Mouse (Mus musculus) liver, adult 2 months (tissue): ENCODE measurements around the gene Rhbdd1. TPM values are rescaled to one million over a fixed set of nuclear protein-coding genes. Genes with fewer than 3 reads are reported as not detected.

ENCODE experiments used
- DNase-seq: peaks from one replicate; pipeline ENCODE4 v3.0.0-alpha.2; 2011; ENCODE audit warnings: low read depth, low spot score; ENCODE audit errors: extremely low read depth
- H3K27ac ChIP-seq: fragments of 200-500 bp; replicated peaks from 2 replicates; pipeline ENCODE4 v1.5.1; 2012; ENCODE audit warnings: low read depth, mild to moderate bottlenecking, control low read depth, inconsistent platforms, low read length; ENCODE audit not compliant: insufficient read depth
- H3K27me3 ChIP-seq: fragments of 200-500 bp; 2 replicates; pipeline ENCODE4 v1.6.1; 2012; ENCODE audit warnings: mild to moderate bottlenecking, moderate library complexity, low read length, inconsistent platforms; ENCODE audit not compliant: control insufficient read depth, insufficient read depth
- H3K36me3 ChIP-seq: fragments of 200-500 bp; 2 replicates; pipeline ENCODE4 v1.6.1; 2012; ENCODE audit warnings: low read length, inconsistent platforms; ENCODE audit not compliant: control insufficient read depth, insufficient read depth
- H3K4me1 ChIP-seq: fragments of 200-500 bp; 2 replicates; pipeline ENCODE4 v1.6.1; 2011; ENCODE audit warnings: low read length; ENCODE audit not compliant: control insufficient read depth, insufficient read depth
- H3K4me3 ChIP-seq: fragments of 200-500 bp; 2 replicates; pipeline ENCODE4 v1.5.1; 2011; ENCODE audit warnings: low read depth, mild to moderate bottlenecking, control low read depth, low read length, moderate library complexity; ENCODE audit not compliant: insufficient read depth
- H3K79me2 ChIP-seq: fragments of 200-500 bp; 2 replicates; pipeline ENCODE4 v1.6.1; 2012; ENCODE audit warnings: inconsistent platforms, mild to moderate bottlenecking, low read length, moderate library complexity; ENCODE audit not compliant: control insufficient read depth, insufficient read depth
- H3K9ac ChIP-seq: fragments of 200-500 bp; 2 replicates; pipeline ENCODE4 v1.6.1; 2012; ENCODE audit warnings: low read depth, mild to moderate bottlenecking, control low read depth, inconsistent platforms, low read length
- CTCF ChIP-seq: fragments of 200-500 bp; IDR thresholded peaks from 2 replicates; pipeline ENCODE4 v1.5.1; 2011; ENCODE audit warnings: low read depth, low read length, control low read depth
- POLR2A ChIP-seq: fragments of 200-500 bp; IDR thresholded peaks from 2 replicates; pipeline ENCODE4 v1.6.1; 2011; ENCODE audit warnings: low read length, control low read depth; ENCODE audit not compliant: insufficient read depth; ENCODE audit errors: extremely low read depth
- WGBS: fragments of 180-500 bp; shearing (Covaris S2); methylation state at CpG from one replicate; pipeline ENCODE4 v1.1.7; 2018; 5-methylcytosine and 5-hydroxymethylcytosine counted together
- polyA plus RNA-seq: library from polyadenylated mRNA; depleted of rRNA; stranded (reverse); fragments of >200 nt; gene quantifications from 2 replicates; pipeline ENCODE4 v1.2.3, GENCODE M21; 2012
- total RNA-seq: library from RNA; depleted of rRNA; stranded (reverse); fragments of >200 nt; gene quantifications from 2 replicates; pipeline ENCODE4 v1.2.3, GENCODE M21; 2014

The Rhbdd1 gene
- total and polyA plus RNA-seq, 2 experiments: 10.9 to 11.4 TPM

- no peaks in the 10 kb centered on the region for H3K36me3 ChIP-seq
- 56% methylated on average over 6 of the region's 6 CpGs for WGBS
Measured at GRCm38 (mm10) chr1:82451927-82452651, 135.8 kb downstream of the Rhbdd1 start.

DNA sequence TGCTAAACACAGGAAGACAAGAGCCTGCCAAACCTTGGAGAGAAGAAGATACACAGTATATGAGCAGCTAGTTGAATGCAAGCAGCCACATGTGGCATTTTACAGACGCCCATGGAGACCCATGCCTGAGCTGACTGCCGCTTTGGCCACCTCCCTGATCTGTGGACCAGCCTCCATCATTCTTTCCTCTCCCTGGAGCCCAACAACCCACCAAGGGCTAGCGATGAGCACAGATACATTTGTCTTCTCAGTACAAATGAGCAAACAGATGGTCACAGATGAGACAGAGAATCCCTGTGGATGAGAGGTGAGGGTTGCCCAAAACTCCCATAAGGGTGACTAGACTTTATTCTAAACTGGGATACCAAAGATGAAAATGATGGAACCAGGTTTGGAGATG is 137.8 kb downstream of the Rhbdd1 start:
- no peak for DNase-seq
- no peak overlapping the region for H3K4me3 ChIP-seq
- H3K27me3 ChIP-seq: no peaks in the 10 kb centered on the region
- no peak overlapping the region for H3K9ac ChIP-seq
- no peak overlapping the region for H3K27ac ChIP-seq
- no peaks in the 10 kb centered on the region for H3K4me1 ChIP-seq
- no peaks in the 10 kb centered on the region for H3K79me2 ChIP-seq
- TF ChIP-seq POLR2A (no peak), CTCF (no peak)
- no peaks in the 10 kb centered on the region for H3K36me3 ChIP-seq
- 88% methylated on average over 3 of the region's 3 CpGs for WGBS

More at GRCm38 (mm10) chr1:82451927-82452651, 135.8 kb downstream of the Rhbdd1 start:
- no peak for TF ChIP-seq CTCF
- TF ChIP-seq POLR2A: no peak
- H3K79me2 ChIP-seq: no peaks in the 10 kb centered on the region
- no peaks in the 10 kb centered on the region for H3K27me3 ChIP-seq
- DNase-seq: no peak
- H3K9ac ChIP-seq: no peak overlapping the region
- H3K4me1 ChIP-seq: no peaks in the 10 kb centered on the region
- H3K27ac ChIP-seq: no peak overlapping the region
- no peak overlapping the region for H3K4me3 ChIP-seq

DNA sequence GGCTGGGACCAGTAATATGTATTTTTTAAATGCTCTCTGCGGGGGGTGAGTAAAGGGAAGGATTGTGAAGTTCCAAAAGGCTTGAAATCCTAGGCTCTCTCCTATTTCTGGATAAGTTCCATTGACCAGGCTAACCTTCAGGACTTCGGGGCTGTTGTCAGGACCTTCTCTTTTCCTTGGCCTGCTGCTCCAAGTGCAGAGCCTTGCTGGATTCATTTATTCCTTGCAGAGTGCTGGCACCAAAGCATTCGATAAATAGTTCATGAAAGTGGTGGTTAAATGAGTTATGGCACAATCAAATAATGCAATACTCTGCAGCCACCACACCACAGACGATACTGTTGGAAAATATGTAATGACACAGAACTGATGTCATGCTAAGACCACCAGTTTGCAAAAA is 143.1 kb downstream of the Rhbdd1 start:
- Histone ChIP-seq H3K4me1 (no peaks in the 10 kb centered on the region), H3K79me2 (no peaks in the 10 kb centered on the region), H3K27ac (no peak overlapping the region), H3K9ac (no peak overlapping the region), H3K4me3 (no peak overlapping the region), H3K36me3 (no peaks in the 10 kb centered on the region), H3K27me3 (no peaks in the 10 kb centered on the region)
- WGBS: 75% methylated on average over 4 of the region's 4 CpGs
- no peak for TF ChIP-seq CTCF
- TF ChIP-seq POLR2A: no peak
- no peak for DNase-seq

GRCm38 (mm10) chr1:82459926-82460325 is 143.7 kb downstream of the Rhbdd1 start:
- 68% methylated on average over 2 of the region's 2 CpGs for WGBS
- Histone ChIP-seq H3K36me3 (no peaks in the 10 kb centered on the region), H3K4me3 (no peak overlapping the region), H3K9ac (no peak overlapping the region), H3K27ac (no peak overlapping the region), H3K27me3 (no peaks in the 10 kb centered on the region), H3K4me1 (no peaks in the 10 kb centered on the region), H3K79me2 (no peaks in the 10 kb centered on the region)
- no peak for TF ChIP-seq POLR2A
- no peak for TF ChIP-seq CTCF
- no peak for DNase-seq

- H3K27ac ChIP-seq: no peak overlapping the region
- no peaks in the 10 kb centered on the region for H3K79me2 ChIP-seq
- no peak overlapping the region for H3K9ac ChIP-seq
- H3K4me1 ChIP-seq: no peaks in the 10 kb centered on the region
- H3K4me3 ChIP-seq: no peak overlapping the region
- WGBS: 80% methylated on average over 4 of the region's 4 CpGs
- TF ChIP-seq CTCF: no peak
- TF ChIP-seq POLR2A: no peak
- no peaks in the 10 kb centered on the region for H3K27me3 ChIP-seq
- no peak for DNase-seq
- H3K36me3 ChIP-seq: no peaks in the 10 kb centered on the region
Measured at GRCm38 (mm10) chr1:82461041-82461440, 144.8 kb downstream of the Rhbdd1 start.

GRCm38 (mm10) chr1:82465321-82465853 is 149.1 kb downstream of the Rhbdd1 start:
- Histone ChIP-seq H3K4me1 (no peaks in the 10 kb centered on the region), H3K36me3 (no peaks in the 10 kb centered on the region), H3K27me3 (no peaks in the 10 kb centered on the region), H3K4me3 (no peak overlapping the region), H3K9ac (no peak overlapping the region), H3K27ac (no peak overlapping the region), H3K79me2 (no peaks in the 10 kb centered on the region)
- 51% methylated on average over 6 of the region's 6 CpGs for WGBS
- no peak for DNase-seq
- no peak for TF ChIP-seq POLR2A
- TF ChIP-seq CTCF: no peak
